19 mouse cellular contexts compared by ENCODE assay signal in genomic region chr10:54089923-54090322, GRCm38 (mm10). TPM values are rescaled to one million over a fixed set of nuclear protein-coding genes. Genes with fewer than 3 reads are reported as not detected.
DNase-seq lines count a peak whose midpoint lies in the region; ATAC-seq lines count a peak whose summit lies in the region.
"Had no signal": no experiment of that assay in that cellular context is flagged by ENCODE, and none has a peak within 500 bp of the region (broad histone marks: within the 10 kb centered on the region; RNA-seq: fewer than 3 reads in every experiment).

No protein-coding gene starts in this region.

- H3K4me3 ChIP-seq in midbrain, embryonic 11.5 days (ENCODE audit: low read depth, low read length): no peak overlapping the region
- H3K4me3 ChIP-seq in midbrain, embryonic 16.5 days (ENCODE audit: low read depth, low read length): no peak overlapping the region

- no peaks in the 10 kb centered on the region for H3K9me3 ChIP-seq in midbrain, embryonic 11.5 days (ENCODE audit: control insufficient read depth, low read length)
- no peaks in the 10 kb centered on the region for H3K9me3 ChIP-seq in midbrain, embryonic 16.5 days (replicated peaks; ENCODE audit: control insufficient read depth, low read length, poor library complexity, severe bottlenecking)
- H3K9me3 ChIP-seq: G1E had no signal

- no peaks in the 10 kb centered on the region for H3K27me3 ChIP-seq in midbrain, embryonic 11.5 days (ENCODE audit: control insufficient read depth, insufficient read depth, low read length)
- no peaks in the 10 kb centered on the region for H3K27me3 ChIP-seq in midbrain, embryonic 16.5 days (ENCODE audit: control insufficient read depth, insufficient read depth, low read depth, low read length)
- H3K27me3 ChIP-seq: CH12.LX, Patski had no signal

- H3K4me1 ChIP-seq in midbrain, embryonic 11.5 days (ENCODE audit: control insufficient read depth, insufficient read depth, low read length): no peaks in the 10 kb centered on the region
- H3K4me1 ChIP-seq in midbrain, embryonic 16.5 days (ENCODE audit: control insufficient read depth, insufficient read depth, low read length): no peaks in the 10 kb centered on the region

- no peak for ATAC-seq in midbrain, embryonic 11.5 days (ENCODE audit: low FRiP score)
- no peak for ATAC-seq in midbrain, embryonic 16.5 days
- ATAC-seq: activated CD4-positive, CD25-positive, alpha-beta regulatory T cell, adult 4 months; CD4-positive, CD25-positive, alpha-beta regulatory T cell, adult 4 months; Patski had no signal

- H3K9ac ChIP-seq in midbrain, embryonic 11.5 days (ENCODE audit: low read length): no peak overlapping the region
- H3K9ac ChIP-seq in midbrain, embryonic 16.5 days (ENCODE audit: low read depth, low read length): no peak overlapping the region

- no peaks in the 10 kb centered on the region for H3K36me3 ChIP-seq in midbrain, embryonic 11.5 days (ENCODE audit: control insufficient read depth, insufficient read depth, low read length)
- H3K36me3 ChIP-seq in midbrain, embryonic 16.5 days (ENCODE audit: control insufficient read depth, insufficient read depth, low read length): no peaks in the 10 kb centered on the region
- H3K36me3 ChIP-seq: G1E had no signal

- peak; percentile 58 for DNase-seq in heart, adult 11 months
- DNase-seq in heart, postnatal 25 days (ENCODE audit: low spot score): no peak
- peak; percentile 79 for DNase-seq in midbrain, embryonic 11.5 days (ENCODE audit: low spot score, missing footprints)
- DNase-seq: adrenal gland, adult 2 months; adrenal gland, adult 8-10 months; adrenal gland, postnatal 10 days; adrenal gland, postnatal 14 days; adrenal gland, postnatal 25 days; adrenal gland, postnatal 36 days; B cell, adult 2 months; cerebellum, adult 11 months; cerebellum, adult 11-12 months; cerebellum, adult 18-20 months had no signal

- H3K4me2 ChIP-seq in midbrain, embryonic 11.5 days: no peak overlapping the region
- H3K4me2 ChIP-seq in midbrain, embryonic 16.5 days (ENCODE audit: low read length): no peak overlapping the region

- intact Hi-C loops in heart, postnatal 25 days (cut with DNase I): no loop called here

- H3K27ac ChIP-seq in midbrain, embryonic 11.5 days (ENCODE audit: low read depth, low read length): no peak overlapping the region
- H3K27ac ChIP-seq in midbrain, embryonic 16.5 days (ENCODE audit: low read length): no peak overlapping the region

- whole genome bisulfite sequencing in midbrain, embryonic 11.5 days: 91% methylated on average over 6 of the region's 6 CpGs
- WGBS in midbrain, embryonic 16.5 days: 96% methylated on average over 6 of the region's 6 CpGs

RNA-seq across cellular contexts. Expression of gene Man1a, which starts 13.5 kb away (rescaled TPM):
- 10 to 100 TPM; 35.0 to 36.2 TPM for total RNA-seq in heart, postnatal 25 days (2021)
- 1.7 and 2.1 TPM in 2 replicates for polyA plus RNA-seq in midbrain, embryonic 11.5 days (2014; fragmentation: Nextera tagmentation; extraction: Ambion mirVana)
- 4.0 and 4.7 TPM in 2 replicates for polyA plus RNA-seq in midbrain, embryonic 16.5 days (2015; fragmentation: Nextera tagmentation; extraction: Ambion mirVana)
